Mouse (Mus musculus) right cerebral cortex, adult 2 months (tissue): Measurements from ENCODE around the gene Miox.
A peak's percentile ranks its signal among the peaks of the same experiment; 100 is the strongest.

Experiments used
- DNase-seq, 2 experiments: peaks; one replicate each; pipeline ENCODE4 v3.0.0; 2021 to 2022; ENCODE audit warnings: low spot score in 2 of 2

Gene Miox

DNA sequence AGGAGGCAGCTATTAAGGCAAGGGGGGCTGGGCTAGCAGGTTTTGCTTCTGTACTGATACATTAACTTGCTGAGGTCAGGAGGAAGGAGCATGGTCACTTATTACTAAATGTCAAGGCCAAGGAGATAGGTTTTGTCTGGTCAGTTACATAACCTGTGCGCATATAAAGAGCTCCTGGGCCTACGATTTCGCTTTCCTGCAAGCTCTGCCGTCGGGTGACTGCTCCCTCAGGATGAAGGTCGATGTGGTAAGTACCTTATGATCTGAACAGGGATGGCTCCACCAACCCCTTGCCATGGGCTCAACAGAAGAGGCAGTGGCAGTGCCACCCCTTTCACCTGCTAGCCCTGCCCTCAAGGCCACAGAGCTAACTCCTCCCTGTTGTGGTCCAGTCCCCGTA, at the start of gene Miox:
Gene Miox (plus strand): TSS at position 128 of the 400 bp plus-strand sequence.
- DNase-seq = no peak

DNA sequence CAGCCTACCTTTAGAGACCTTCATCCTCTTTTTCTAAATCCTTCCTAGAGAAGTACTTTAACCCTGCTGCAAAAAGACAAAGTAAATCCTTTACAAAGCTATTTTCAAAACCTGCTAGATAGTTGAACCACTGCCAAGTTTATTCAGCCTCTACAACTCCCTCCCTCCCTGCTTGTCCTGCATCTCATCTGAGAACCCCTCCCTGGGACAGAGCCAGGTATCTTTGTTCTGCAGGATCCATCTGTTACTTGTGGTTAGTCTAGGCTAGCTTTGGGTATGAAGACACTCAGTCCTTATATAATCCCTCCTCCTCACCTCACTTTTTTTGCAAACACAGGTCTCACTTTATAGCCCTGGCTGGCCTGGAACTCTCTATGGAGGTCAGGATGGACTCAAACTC, 49.2 kb upstream of the Miox start:
- DNase-seq = peak in 1 of 2 experiments; percentile 49

DNA sequence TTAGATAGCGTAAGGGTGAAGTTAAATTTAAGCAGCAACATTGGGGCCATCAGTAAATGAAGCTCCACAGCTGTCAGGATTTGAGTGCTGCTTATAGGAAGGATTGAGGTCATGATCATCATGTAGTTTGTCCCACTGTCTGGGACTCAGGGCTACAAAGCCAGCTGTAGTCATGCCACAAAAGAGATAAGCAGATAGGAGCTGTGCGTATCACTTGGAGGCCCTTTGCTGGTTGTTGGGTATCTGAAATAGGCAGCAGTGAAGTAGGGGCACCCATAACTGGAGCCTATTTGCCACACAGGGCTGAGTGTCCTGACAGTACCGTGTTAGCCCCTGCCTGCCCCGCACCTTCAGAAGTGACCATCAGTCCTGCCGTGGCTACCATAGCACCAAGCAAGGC, 48.7 kb upstream of the Miox start:
- DNase-seq = no peak

DNA sequence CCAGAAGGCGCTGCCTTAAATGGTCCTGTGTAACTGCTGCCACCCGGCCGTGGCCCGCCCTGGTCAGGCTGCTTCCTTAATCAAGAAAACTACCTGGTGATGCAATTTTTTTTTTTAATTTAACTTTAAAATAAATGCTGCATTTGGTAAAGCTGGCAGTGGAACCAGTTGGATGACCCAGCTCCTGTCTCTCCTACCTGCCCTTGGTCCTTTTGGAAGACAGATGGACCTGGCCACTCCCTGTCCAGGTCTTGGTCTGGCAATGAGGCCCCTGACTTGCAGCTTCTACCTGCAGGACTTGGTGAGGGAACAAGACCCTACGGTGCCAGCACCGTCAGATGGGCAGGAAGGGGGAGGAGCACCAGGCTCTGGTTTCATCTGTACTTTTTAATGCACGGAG, 48.1 kb upstream of the Miox start:
- DNase-seq = no peak

DNA sequence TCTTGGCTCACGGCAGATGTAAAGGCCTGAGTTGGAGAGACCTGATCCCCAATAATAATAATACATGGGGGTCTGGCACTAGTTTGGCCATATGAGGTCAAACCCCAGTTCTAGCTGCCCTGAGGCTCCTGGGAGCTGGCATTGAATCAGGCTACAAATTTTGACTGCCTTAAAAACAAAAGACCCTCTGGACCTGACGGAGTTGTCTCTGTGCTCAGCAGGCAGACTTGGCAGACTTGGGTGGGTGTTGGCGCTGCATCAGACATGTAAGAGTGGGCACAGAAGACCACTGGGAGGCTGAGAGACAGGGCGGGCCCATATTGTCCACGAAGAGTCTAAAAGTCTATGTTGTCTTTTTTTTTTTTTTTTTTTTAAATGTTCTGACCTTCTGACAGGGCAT, 47.6 kb upstream of the Miox start:
- DNase-seq = no peak

DNA sequence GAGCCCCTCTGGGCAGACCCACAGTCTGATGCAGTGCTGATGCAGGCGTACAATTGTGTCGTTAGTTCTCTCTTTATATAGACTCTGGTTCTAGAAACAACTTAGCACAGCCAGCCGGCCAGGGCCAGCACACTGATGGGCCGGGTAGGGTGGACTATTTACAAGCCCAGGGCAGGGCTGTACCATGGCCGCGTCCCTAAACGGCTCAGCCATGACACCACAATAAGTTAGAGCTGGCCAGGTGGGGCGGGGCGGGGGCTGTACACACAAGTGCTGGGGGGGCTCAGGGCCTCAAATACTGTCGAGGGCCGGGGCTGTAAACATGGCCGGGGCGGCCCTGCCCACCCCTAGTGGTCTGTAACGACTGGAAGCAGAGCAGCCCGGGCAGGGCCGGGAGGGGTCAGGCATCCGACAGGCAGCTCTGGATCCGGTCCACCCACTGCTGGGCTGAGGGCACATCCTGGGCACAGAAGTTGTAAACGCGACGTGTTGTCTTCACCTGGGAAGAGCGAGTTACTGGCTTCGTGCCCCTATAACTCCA, 45.9 kb upstream of the Miox start:
- no peak for DNase-seq

DNA sequence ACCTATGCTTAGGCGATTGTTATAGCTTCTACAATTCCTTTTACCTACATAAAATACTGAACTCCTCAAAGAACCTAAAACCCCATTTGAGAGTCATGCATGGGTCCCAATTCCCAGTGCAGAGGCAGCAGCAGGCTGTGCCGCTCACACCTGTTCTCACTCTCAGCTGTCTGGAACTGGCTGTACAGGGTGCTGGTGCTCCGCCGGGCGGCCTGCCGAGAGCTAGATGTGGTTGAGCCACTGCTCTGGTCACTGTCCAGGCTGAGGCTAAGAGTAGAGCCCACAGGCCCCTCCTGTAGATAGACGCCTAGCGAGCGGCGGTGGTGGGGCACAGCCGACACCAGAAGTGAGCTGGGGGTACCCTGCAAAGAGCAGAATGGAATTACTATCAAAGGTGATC, 44.7 kb upstream of the Miox start:
- no peak for DNase-seq

DNA sequence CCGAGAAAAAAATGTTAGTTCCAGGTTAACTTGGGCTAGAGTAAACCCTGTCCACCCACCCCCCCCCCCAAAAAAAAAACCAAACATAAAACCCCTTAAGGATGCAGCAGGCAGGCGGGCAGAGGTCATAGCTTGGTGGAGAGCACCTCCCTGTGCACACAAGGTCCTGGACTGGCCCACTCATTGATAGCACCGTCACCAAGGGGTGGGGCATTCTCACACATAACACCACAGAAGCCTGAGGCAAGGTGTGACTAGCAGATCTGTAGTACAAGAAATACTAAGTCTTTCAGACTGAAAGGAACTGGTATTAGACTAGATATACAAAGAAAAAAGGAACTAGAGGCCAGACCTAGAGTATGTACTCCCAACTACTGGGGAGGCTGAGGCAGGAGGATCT, 42.7 kb upstream of the Miox start:
- DNase-seq = no peak

DNA sequence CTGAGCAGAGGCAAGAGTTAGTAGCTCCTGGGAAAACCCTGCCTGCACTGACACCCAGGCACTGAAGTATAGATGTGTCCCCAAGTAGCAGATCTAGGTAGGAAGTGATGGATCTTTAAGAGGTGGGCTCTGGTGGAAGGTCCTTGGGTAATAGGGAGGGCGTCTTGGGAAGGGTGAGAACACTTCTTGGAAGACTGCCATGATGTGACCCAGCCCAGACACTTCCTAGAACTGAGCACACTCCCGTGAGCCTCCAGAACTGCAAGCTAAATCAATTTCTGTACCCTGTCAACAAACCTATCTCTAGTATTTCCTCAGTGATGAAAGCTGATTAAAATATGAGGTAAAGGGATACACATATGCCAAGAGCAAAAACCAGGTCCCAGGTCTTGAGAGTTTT, 41.4 kb upstream of the Miox start:
- no peak for DNase-seq

DNA sequence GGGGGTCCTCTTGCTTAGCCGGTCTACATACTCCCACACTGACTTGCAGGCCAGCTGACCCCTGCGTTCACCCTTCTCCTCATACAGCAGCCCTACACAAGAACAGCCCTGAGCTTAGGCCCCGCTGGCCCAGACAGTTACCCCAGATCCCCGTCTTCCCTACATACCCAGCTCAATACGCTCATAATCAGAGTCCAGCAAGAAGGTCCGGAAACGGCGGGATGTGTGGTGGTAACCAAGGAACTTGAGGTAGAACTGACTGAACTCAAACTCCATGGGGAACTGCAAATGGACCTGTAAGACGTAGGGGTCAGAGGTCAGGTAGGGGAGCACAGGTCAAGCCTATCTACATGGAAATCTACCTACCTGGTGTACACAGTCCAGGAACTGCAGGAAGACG, 40.4 kb upstream of the Miox start:
- no peak for DNase-seq

DNA sequence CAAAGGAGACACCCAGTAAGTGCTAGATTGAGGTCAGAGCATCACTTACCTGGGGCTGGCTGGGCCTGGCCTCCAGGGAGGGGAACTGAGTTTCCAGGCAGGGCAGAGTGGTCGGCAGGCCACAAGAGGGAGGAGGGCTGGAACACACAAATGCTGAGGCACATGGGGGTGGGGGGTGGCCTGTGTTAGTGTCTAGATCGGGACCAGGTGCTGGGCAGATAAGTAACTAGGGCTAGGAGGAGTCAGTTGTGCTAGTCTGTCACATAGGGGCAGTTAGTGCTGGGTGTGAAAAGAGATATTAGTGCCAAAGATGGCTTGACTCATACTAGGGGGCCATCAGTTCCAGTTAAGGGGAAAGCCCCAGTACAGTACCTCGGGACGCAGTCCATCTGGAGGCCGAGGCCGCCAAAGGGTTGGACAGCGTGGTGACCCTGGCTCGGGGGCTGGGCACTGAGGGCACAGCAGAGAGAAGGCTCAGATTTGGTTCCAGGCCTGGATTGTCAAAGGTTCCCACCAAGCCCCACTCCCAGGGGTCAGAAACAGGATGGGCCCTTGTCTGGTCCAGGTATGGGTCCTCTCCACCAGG, 38.5 kb upstream of the Miox start:
- DNase-seq = no peak

DNA sequence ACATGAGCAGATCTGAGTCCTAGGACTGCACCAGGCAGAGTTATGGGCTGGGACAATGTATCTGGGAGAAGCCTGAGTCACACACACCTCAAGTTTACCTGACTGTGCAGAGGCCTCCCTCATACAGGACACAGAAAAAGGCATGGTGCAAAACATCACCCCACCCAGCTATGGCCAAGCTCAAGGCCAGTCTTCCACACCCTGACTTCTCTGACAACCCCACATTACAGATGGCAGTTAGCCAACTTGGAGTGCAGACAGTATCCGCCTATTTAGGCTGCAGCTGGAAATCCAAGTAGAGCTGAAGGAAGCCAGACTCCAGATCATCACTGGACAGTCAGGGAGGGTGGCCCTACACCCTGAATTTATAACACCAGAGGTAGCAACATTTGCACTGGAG, 37.7 kb upstream of the Miox start:
- no peak for DNase-seq

DNA sequence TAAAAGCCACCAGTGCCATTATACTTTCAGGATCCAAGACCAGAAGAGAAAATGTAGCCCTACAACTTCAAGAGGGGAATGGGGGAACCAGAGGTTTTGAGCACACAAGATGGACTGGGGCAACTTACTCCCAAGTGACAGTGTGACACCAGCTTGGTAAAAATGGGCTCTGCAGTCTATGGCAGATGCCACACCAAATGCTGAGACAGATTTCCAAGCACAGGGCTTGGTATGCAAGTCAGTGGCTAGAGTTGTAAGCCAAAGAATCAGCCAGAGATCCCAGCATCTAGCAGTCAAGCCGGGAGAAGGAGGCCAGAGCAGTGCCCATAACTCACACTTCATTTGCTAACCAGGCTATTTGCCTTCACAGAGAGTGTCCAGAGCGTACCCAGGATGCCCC, 36.5 kb upstream of the Miox start:
- DNase-seq = no peak

DNA sequence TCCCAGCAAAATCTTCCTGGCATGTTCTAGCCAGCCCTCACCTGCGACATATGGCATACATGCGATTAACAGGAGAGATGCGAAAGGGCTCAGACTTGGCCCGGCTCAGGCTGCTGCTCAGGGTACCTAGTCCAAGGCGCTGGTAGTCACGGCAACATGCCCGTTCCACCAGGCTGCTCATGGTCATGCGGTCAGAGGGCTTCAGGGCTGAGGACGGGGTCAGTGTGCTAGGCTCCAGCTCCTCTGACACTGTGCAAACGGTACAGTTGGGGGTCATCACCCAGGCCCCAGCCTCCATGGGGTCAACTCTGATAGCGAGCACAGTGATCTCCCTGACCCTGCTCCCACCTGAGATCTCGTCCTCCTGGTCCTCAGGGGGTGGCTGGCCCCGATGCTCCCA, 34.0 kb upstream of the Miox start:
- no peak for DNase-seq

DNA sequence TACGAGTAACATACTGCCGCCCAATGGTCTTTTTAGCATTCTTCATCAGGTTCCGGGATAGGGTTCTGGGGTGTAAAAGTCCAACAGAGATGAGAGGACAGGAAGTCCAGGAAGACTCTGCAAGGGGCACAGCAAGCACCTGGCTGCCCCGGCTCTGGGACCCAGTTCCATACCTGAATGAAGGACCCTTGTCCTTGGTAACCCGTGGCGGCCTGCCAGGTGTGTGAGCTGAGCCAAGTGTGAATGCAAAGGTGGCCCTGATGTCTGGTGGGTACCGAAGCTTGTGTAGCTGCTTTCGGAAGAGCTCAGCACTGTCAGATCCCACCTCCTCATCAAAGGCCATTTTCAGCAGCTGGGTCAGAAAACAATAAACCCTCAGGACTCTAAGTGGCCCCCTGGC, 33.6 kb upstream of the Miox start:
- no peak for DNase-seq

DNA sequence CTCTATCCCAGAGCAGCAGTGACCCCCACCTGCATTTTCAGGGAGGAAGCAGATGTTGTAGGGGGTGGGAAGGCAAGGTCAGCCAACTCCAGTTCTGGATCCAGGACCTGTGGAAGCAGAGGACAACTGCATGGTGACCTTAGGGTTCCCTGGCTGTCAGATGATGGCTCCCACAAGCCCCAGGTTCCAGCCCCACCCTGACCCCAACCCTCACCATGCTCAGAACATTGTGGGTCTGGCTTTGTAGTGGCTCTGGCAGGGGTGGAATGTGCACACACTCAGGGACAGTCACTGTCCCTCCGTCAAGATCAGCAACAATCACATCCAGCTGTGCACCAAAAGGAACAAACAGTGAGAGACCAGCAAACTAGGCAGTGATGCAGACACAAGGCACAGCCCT, 28.2 kb upstream of the Miox start:
- no peak for DNase-seq

DNA sequence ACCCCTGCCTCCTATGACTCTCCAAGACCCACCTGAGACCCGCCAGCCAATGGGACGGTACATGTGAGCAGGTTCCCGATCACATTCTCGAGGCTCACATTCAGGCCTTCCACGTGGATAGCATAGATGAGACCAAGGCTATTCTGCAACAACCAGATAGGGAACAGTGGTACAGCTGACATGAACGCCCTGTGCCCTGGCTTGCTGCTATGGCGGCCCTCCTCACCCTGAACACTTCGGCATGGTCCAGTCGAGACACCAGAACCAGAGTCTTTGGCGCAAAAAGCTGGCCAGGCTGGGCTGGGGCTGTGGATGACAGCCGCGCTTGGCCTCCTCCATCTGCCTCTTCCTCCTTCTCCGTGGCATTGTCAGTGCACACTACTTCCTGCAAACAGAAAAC, 26.7 kb upstream of the Miox start:
- DNase-seq = no peak

DNA sequence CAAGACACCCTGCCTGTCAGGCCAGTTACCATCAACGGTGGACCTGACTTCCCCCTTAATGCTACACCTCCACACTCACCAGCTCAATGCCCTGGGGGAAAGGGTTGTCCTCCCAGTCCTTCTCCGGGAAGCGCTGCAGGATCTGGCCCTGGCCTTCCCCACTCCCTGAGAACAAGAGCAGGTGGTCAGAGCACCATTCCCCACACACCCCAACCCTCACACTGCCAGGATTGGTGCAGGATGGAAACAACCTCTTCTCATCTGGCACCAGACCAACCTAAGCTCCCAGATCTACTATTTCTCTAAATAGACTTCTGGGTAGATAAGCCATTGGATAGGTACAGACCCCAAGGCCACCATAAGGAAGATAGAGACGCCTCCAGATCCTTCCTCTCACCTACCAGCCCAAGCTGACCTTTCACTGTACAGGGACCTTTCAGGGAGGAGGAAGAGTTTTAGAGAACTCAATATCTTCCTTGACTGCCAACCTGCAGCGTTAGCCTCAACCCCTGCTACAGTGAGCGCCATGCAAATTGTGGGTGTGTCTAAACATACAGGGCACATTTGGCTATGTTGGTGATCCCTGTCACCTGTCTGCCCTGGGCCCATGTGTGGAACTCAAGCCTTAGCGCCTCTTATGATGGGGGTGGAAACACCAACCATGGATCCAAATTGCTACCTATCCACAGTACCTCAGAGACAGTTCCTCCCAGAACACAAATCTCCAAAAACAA, 25.6 kb upstream of the Miox start:
- no peak for DNase-seq

DNA sequence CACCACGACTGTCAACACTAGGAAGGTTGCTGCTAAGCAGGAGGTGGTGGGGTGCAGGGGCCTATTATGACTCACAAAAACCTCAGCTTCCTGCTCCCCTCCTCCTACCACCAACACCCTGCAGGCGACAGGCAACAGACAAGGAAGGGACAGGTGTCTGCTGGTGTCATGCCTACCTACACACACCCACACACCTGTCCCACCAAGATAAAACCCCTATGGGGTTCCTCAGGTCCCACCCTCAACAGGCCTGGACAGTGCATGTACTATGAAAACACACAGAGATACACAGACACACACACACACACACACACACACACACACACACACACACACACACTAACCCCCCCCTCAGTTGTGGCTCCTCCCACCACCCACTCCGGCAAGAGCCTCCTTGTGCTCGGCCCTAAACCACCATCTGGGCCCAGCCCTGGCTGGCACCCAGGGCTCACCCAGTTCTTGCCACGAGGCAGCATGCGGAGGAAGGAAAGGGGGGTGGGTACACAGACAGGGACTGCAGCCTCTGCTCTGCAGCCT, 24.2 kb upstream of the Miox start:
- DNase-seq = peak; percentile 68 to 70

DNA sequence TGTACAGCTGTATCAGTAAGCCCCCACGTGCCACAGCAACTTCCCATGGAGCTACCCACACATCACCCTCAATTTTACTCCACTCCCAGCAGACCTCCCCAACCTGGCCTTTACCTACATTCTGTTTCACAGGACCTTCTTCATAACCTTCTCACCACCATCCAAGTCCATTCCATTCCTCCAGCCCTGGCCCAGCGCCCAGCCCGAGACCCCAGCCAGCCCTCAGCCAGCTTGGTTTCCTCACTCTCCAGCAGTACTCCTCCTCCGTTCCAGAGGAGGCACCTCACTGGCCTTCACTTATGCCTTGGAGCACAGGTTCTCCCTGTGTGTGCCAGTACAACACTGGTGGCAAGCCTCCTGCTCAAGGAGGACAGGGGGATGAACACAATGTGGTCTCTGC, 20.8 kb upstream of the Miox start:
- no peak for DNase-seq

DNA sequence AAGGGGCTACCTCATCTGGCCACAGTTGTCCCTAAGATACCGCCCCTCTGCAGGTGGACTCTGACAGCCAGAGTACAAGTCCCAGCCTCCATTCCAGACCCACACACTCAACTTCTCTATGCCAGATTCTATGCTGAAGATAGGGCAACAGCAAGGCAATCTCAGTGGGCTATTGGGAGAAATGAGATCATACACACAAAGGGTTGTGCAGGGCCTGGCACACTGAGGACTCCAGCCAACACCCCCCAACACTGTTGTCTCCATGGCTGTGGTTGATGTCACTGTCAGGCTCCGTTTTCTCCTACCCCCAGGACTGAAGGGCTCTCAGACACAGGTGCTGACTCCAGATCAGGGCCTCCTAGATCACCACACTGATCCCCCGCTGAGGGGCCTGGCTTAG, 20.1 kb upstream of the Miox start:
- no peak for DNase-seq

DNA sequence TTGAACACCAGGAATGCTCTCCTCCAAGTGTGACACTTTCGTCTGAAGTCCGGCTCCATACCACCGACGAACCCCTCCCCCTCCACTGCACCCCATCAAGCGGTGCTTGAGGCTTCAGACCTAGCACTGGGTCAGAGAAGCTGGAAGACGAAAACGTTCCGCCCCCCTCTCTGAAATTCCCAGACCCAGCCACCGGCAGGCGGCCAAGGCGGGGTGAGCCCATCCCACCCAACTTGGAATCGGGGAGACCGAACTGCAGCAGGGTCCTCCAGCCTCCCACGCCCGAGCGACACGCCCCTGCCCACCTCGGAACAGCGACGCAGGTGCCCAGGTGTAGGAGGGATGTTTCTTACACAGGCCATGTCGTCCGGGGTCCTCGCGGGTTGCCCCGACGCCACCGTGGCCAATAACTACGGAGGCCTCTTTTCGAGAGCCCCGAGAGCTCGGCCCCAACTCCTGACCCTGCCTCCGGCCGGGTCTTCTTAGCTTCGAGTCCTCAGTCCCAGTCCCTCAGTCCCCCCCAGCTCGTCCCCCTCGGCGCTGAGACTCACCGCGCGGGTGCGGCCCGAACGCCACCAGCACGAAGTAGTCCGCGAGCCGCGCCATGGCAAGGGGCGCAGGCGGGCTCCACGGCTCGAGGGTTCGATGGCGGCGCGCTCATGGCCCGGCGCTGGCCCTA, 19.5 kb upstream of the Miox start:
- DNase-seq = no peak

DNA sequence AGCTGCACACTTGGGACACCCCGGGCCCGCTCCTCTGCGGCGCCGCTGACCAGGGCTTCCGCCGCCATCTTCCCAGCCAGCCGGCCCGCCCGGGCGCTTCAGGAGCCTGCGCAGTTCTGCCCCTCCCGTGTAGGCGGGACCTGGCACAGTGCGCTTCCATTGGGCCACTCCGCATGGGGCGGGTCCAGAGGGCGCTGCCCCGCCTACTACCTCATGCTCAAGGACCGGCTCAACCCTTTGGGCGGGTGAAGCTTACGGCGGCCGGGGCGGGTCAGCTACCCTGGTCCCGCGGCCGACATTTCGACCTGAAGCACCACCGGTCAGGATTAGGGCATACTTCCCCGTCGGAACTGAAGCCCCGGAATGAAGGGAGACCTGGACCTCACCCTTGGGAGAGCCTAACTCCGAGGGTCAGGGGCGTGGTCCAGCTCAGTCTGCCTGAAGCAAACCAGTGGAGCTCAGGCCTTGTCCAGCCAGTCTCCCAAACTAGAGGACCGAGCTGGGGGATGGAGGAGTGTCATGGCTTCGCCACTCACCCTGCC, 18.9 kb upstream of the Miox start, which contains the start of gene Sbf1:
Gene Sbf1 (minus strand): TSS at position 122 of the 542 bp plus-strand sequence.
- DNase-seq = peak; percentile 96 to 97
